Mouse (Mus musculus) embryonic facial prominence, embryonic 11.5 days (tissue): ENCODE results near the gene Hnrnpu. TPM values are rescaled to one million over a fixed set of nuclear protein-coding genes. Genes with fewer than 3 reads are reported as not detected.
A peak's percentile ranks its signal among the peaks of the same experiment; 100 is the strongest.

ENCODE experiments used
- ATAC-seq: fragments of 200-750 bp; cut with Nextera tagmentation; replicated peaks from 2 replicates; pipeline ENCODE4 v1.8.0; 2017; ENCODE audit warnings: low read depth; ENCODE audit not compliant: insufficient number of reproducible peaks, low FRiP score, low TSS enrichment
- DNase-seq: peaks from one replicate; pipeline ENCODE4 v3.0.0-alpha.2; 2015; ENCODE audit warnings: low spot score
- H3K27ac ChIP-seq: fragments of 300-500 bp; sonication (generic); replicated peaks from 2 replicates; pipeline ENCODE4 v1.5.1; 2014; ENCODE audit warnings: mild to moderate bottlenecking, low read depth, low read length, control low read depth
- H3K27me3 ChIP-seq: fragments of 300-500 bp; sonication (generic); 2 replicates; pipeline ENCODE4 v1.6.1; 2014; ENCODE audit warnings: mild to moderate bottlenecking, low read length, moderate library complexity, mixed read lengths; ENCODE audit not compliant: control insufficient read depth, insufficient read depth
- H3K36me3 ChIP-seq: fragments of 300-500 bp; sonication (generic); replicated peaks from 2 replicates; pipeline ENCODE4 v1.6.1; 2014; ENCODE audit warnings: low read depth, mild to moderate bottlenecking, low read length, moderate library complexity, mixed read lengths; ENCODE audit not compliant: control insufficient read depth, insufficient read depth
- H3K4me1 ChIP-seq: fragments of 300-500 bp; sonication (generic); 2 replicates; pipeline ENCODE4 v1.6.1; 2014; ENCODE audit warnings: low read length, mixed read lengths; ENCODE audit not compliant: control insufficient read depth, insufficient read depth
- H3K4me2 ChIP-seq: fragments of 300-500 bp; sonication (generic); 2 replicates; pipeline ENCODE4 v1.6.1; 2014; ENCODE audit warnings: low read depth, mild to moderate bottlenecking, control low read depth, low read length, moderate library complexity
- H3K4me3 ChIP-seq: fragments of 300-500 bp; sonication (generic); 2 replicates; pipeline ENCODE4 v1.5.1; 2014; ENCODE audit warnings: low read depth, low read length, control low read depth
- H3K9ac ChIP-seq: fragments of 300-500 bp; sonication (generic); replicated peaks from 2 replicates; pipeline ENCODE4 v1.6.1; 2014; ENCODE audit warnings: mild to moderate bottlenecking, control low read depth, low read length
- H3K9me3 ChIP-seq: fragments of 300-500 bp; sonication (generic); replicated peaks from 2 replicates; pipeline ENCODE4 v1.6.1; 2016; ENCODE audit warnings: mild to moderate bottlenecking, low read length, inconsistent platforms, mixed read lengths; ENCODE audit not compliant: control insufficient read depth
- WGBS: fragments of 180-500 bp; shearing (Covaris S2); extraction: QIAGEN DNeasy Blood & Tissue Kit; methylation state at CpG from one replicate; pipeline ENCODE4 v1.1.7; 2014; 5-methylcytosine and 5-hydroxymethylcytosine counted together
- polyA plus RNA-seq: library from polyadenylated mRNA; unstranded; fragments of >200 nt; fragmentation: Nextera tagmentation; extraction: Ambion mirVana; gene quantifications from 2 replicates; pipeline ENCODE4 v1.2.1, GENCODE M21; 2014

Gene Hnrnpu
- polyA plus RNA-seq, 1 experiment from 2014 or later: 953 TPM

DNA sequence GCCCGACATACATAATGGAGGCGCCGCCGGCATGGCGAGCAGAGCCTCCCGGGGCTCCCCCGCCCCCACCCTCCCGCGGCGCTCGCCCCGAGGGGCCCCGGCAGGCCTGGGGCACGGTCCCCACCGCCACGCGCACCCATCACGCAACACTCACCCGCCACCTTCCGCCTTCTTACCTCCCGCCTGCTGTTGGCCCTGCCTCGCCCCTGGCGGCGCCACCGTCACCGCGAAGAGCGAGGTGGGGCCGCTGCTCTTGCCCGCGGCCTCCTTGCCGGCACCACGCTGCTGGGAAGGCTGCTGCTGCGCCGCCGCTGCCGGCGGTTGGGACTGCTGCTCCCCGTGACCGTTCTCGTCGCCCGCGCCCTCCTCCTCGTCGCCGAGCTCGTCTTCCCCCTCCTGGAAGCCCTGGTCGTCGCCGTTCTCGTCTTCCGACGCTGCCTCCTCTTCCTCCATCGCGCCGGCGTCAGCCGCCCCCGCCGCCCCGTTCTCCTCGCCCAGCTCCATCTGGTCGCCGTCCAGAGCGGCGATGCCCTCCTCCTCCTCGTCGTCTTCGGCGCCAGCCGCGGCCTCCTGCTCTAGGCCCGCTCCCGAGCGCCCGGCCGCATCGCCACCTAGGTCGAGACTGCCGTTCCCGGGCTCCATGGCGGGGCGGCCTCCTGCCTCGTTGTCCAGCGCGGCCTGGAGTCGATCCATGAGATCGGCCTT lies 668 bp downstream of the Hnrnpu start:
- Histone ChIP-seq H3K9ac (peak overlapping the region; percentile 100), H3K4me1 (no peaks in the 10 kb centered on the region), H3K27me3 (no peaks in the 10 kb centered on the region), H3K4me3 (peak overlapping the region; percentile 100), H3K4me2 (0 out of 2 replicates have a peak overlapping the region, but pooled peaks have one; percentile 3), H3K27ac (peak overlapping the region; percentile 99), H3K9me3 (no peaks in the 10 kb centered on the region), H3K36me3 (peaks cover 3% of the 10 kb centered on the region)
- no peak for DNase-seq
- peak; percentile 69 for ATAC-seq
- WGBS: under 1% methylated on average over 74 of the region's 89 CpGs

DNA sequence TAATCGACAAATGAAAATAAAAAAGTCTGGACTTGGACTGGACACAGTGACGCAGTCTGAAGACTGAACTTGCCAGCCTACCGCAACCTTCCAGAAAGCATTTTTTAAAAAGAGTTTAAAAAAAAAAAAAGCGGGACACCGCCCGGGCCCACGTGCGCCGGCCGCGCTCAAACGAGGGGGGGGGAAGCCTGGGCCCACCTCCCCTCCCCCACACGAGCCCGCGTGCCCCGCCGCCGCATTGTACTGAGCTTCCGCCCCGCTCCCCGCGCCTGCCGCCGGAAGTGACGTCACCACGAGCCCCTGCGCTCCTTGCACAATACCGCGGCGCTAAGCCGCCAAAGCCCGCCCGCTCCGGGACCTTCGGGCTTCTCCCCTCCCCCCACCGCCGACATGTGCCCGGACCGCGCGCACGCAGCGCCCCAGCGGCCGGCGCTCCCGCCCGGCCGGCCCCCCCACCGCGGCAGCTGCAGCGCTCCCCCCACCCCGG lies 1.3 kb downstream of the Hnrnpu start:
- Histone ChIP-seq H3K9me3 (no peaks in the 10 kb centered on the region), H3K4me1 (no peaks in the 10 kb centered on the region), H3K36me3 (peaks cover 3% of the 10 kb centered on the region), H3K27me3 (no peaks in the 10 kb centered on the region), H3K4me2 (peak overlapping the region; percentile 38; the same call in 1 of the 2 replicates), H3K9ac (peak overlapping the region; percentile 100), H3K4me3 (peak overlapping the region; percentile 100), H3K27ac (peak overlapping the region; percentile 99)
- WGBS: 0% methylated on average over 28 of the region's 53 CpGs
- DNase-seq: peak; percentile 96
- peak; percentile 94 for ATAC-seq

DNA sequence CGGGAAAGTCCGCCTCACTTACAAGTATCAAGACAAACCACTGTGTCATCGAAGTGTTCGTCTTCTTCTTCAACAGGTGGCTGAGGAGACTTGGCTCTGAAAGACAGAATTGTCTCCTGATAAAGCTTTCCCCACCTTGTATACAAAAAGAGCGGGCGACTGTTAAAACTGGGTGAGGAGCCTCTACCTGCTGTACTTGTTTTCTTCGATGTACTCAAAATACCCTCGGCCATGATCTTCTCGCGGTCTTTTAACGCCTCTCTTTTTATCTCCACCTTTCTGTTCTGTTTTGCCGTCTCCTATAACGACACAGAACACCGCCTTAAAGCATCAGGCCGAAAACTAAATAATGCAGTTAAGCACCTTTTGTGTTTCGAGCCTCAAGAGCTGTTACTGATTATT lies 1.7 kb downstream of the Hnrnpu start:
- ATAC-seq (no peak), DNase-seq (peak; percentile 40)
- Histone ChIP-seq H3K27ac (peak overlapping the region; percentile 99; the same call in 1 of the 2 replicates), H3K4me2 (peak overlapping the region; percentile 38), H3K36me3 (peaks cover 3% of the 10 kb centered on the region), H3K4me1 (no peaks in the 10 kb centered on the region), H3K27me3 (no peaks in the 10 kb centered on the region), H3K9ac (peak overlapping the region; percentile 100), H3K4me3 (peak overlapping the region; percentile 100), H3K9me3 (no peaks in the 10 kb centered on the region)
- WGBS: under 1% methylated on average over 16 of the region's 16 CpGs

DNA sequence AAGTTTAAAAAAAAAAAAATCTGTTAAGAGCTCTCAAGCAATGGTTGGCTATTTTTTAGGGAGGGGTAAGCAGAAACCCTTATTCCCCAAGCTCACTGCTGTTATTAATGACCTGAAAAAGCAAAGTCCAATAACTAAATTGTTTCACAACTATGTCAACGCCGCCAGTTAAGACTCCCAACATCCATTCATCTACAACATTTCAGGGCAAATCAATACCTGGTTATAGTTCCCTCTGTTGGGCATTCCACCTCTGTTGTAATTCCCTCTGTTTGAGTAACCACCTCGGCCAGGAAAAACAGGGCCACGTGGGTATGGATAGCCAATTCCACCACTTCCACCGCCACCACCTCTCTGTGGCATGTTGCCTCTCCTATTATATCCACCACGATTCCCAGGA lies 7.7 kb downstream of the Hnrnpu start:
- ATAC-seq (no peak), DNase-seq (no peak)
- Histone ChIP-seq H3K36me3 (peaks cover 3% of the 10 kb centered on the region), H3K4me1 (no peaks in the 10 kb centered on the region), H3K4me3 (no peak overlapping the region), H3K9me3 (no peaks in the 10 kb centered on the region), H3K27me3 (no peaks in the 10 kb centered on the region), H3K9ac (no peak overlapping the region), H3K4me2 (no peak overlapping the region), H3K27ac (no peak overlapping the region)
- WGBS: 77% methylated on average over 6 of the region's 6 CpGs

DNA sequence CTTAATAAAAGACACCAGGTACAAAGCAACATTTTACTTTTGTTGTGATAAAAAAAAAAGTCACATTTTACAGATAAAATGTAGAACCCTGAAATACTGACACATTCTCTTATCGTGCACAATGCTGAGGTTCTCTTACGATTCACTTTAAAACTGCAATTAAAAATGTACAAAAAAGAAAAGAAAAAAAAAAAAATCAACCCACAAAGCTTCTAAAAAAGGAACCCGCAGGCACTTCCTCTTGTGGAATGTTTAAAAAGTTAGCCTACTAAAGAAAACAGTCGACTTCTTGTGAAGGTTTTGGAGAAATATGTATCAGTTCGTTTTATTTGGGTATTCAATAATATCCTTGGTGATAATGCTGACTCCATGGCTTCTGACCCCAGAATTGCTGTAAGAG lies 8.6 kb downstream of the Hnrnpu start:
- 86% methylated on average over 5 of the region's 5 CpGs for WGBS
- Histone ChIP-seq H3K36me3 (peaks cover 3% of the 10 kb centered on the region), H3K4me1 (no peaks in the 10 kb centered on the region), H3K27me3 (no peaks in the 10 kb centered on the region), H3K4me3 (no peak overlapping the region), H3K27ac (no peak overlapping the region), H3K9me3 (no peaks in the 10 kb centered on the region), H3K4me2 (no peak overlapping the region), H3K9ac (no peak overlapping the region)
- DNase-seq (no peak), ATAC-seq (no peak)

DNA sequence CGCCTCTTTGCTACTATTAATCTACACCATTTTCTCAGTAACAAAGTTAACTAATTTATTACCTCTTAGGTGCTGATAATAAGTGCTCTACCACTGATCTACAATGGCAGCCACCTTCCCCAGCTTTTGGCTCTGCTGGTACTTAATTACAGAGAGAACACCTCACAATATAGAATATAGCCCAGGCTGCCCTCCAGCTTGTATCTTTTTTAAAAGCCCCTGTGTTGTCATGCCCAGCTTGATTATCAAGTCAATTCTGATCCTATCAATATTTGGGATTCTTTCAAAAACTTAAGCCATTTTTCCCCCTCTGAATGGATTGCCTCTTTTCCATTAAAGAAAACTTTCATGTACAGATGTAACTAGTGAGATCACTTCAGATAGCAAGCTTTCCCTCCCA lies 10.6 kb downstream of the Hnrnpu start:
- Histone ChIP-seq H3K9ac (no peak overlapping the region), H3K36me3 (peaks cover 4% of the 10 kb centered on the region)
- 88% methylated on average over 1 of the region's 1 CpGs for WGBS

DNA sequence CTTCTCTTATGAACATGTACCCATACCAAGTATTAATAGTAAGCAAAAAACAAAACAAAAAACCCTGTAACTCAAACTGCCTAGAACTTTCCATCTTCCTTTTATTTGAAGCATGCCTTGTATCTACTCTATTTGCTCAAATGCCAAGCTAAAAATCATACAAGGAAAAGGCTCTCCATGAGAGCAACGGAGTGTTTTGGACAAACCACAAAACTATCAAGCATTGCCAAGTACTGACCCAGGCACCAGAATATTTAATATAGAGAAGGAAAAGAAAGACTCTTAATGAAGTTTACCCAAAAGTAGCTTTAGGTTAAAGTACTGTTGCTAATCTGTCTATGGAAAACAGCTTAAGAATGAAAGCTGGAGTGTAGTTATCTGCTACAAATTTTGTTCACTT lies 11.2 kb downstream of the Hnrnpu start:
- H3K9ac ChIP-seq: no peak overlapping the region
- no peaks in the 10 kb centered on the region for H3K9me3 ChIP-seq
- peaks cover 4% of the 10 kb centered on the region for H3K36me3 ChIP-seq
- H3K27ac ChIP-seq: no peak overlapping the region
- H3K27me3 ChIP-seq: no peaks in the 10 kb centered on the region
- H3K4me3 ChIP-seq: no peak overlapping the region
- no peaks in the 10 kb centered on the region for H3K4me1 ChIP-seq
- 98% methylated on average over 1 of the region's 1 CpGs for WGBS
- ATAC-seq (no peak), DNase-seq (no peak)
- H3K4me2 ChIP-seq: no peak overlapping the region

More for the DNA sequence above, 10.6 kb downstream of the Hnrnpu start:
- DNase-seq (no peak), ATAC-seq (no peak)
- Histone ChIP-seq H3K27ac (no peak overlapping the region), H3K4me2 (no peak overlapping the region), H3K4me3 (no peak overlapping the region), H3K9me3 (no peaks in the 10 kb centered on the region), H3K27me3 (no peaks in the 10 kb centered on the region), H3K4me1 (no peaks in the 10 kb centered on the region)

DNA sequence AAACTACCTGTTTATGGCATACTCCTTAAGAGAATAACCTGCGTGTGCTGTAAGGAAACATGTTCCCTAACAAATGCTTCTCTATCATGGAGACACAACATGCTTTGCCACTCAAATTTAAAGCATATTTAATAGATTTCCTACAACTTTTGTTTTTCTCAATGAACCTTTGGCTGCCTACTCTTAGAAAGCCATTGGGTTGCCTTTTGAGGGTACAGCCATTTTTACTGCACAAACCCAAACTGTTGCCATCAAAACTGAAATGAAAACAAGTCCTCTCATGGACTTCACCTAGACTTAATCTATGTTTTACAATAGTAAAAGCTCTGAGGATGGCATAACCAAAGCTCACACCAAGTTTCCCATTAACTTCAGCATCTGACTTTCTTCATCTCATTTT lies 13.0 kb downstream of the Hnrnpu start:
- peaks cover 4% of the 10 kb centered on the region; the same call in 1 of the 2 replicates for H3K36me3 ChIP-seq
- no peak for ATAC-seq
- WGBS: 98% methylated on average over 1 of the region's 1 CpGs

More for the DNA sequence above, 13.0 kb downstream of the Hnrnpu start:
- Histone ChIP-seq H3K9ac (no peak overlapping the region), H3K4me1 (no peaks in the 10 kb centered on the region), H3K27ac (no peak overlapping the region), H3K27me3 (no peaks in the 10 kb centered on the region), H3K9me3 (no peaks in the 10 kb centered on the region), H3K4me2 (no peak overlapping the region), H3K4me3 (no peak overlapping the region)
- DNase-seq: no peak
